Mouse (Mus musculus) G1E (cell line): Measurements from ENCODE around the gene Ddx19b. TPM values are rescaled to one million over a fixed set of nuclear protein-coding genes. Genes with fewer than 3 reads are reported as not detected.

ENCODE experiments used
- ATAC-seq: 2 replicates; pipeline ENCODE4 v1.8.0; 2016; ENCODE audit warnings: mild to moderate bottlenecking; ENCODE audit not compliant: insufficient number of reproducible peaks, poor library complexity, low FRiP score, severe bottlenecking; ENCODE audit errors: extremely low read depth
- DNase-seq: peaks from one replicate; pipeline ENCODE4 v3.0.0; 2012; ENCODE audit warnings: low spot score
- H3K27me3 ChIP-seq: 2 replicates; pipeline ENCODE4 v1.6.1; 2012; ENCODE audit warnings: mild to moderate bottlenecking, low read length, inconsistent platforms; ENCODE audit not compliant: insufficient read depth
- H3K36me3 ChIP-seq: replicated peaks from 2 replicates; pipeline ENCODE3; 2012; ENCODE audit warnings: mild to moderate bottlenecking, inconsistent platforms
- H3K4me1 ChIP-seq: 2 replicates; pipeline ENCODE4 v1.6.1; 2012; ENCODE audit warnings: low read depth, low read length, inconsistent platforms, mixed read lengths; ENCODE audit not compliant: insufficient read depth
- H3K4me3 ChIP-seq: 2 replicates; pipeline ENCODE4 v1.5.1; 2012; ENCODE audit warnings: low read depth, mild to moderate bottlenecking, inconsistent platforms, low read length, moderate library complexity, mixed read lengths
- H3K9me3 ChIP-seq: replicated peaks from 2 replicates; pipeline ENCODE4 v1.6.1; 2012; ENCODE audit warnings: inconsistent platforms
- CTCF ChIP-seq: IDR thresholded peaks from 2 replicates; pipeline ENCODE4 v1.5.1; 2012; ENCODE audit warnings: low read depth, low read length, inconsistent platforms, mixed read lengths
- GATA1 ChIP-seq: IDR thresholded peaks from 2 replicates; pipeline ENCODE4 v1.6.1; 2012; ENCODE audit warnings: borderline replicate concordance, low read length, inconsistent platforms, mixed read lengths
- GATA2 ChIP-seq: IDR thresholded peaks from 2 replicates; pipeline ENCODE4 v1.6.1; 2012; ENCODE audit warnings: low read depth, low read length, inconsistent platforms, borderline replicate concordance
- POLR2AphosphoS5 ChIP-seq: IDR thresholded peaks from 2 replicates; pipeline ENCODE4 v1.6.1; 2012; ENCODE audit warnings: low read depth, low read length, inconsistent platforms; ENCODE audit not compliant: insufficient replicate concordance
- TAL1 ChIP-seq: conservative IDR thresholded peaks from 2 replicates; pipeline ENCODE4 v1.6.1; 2012; ENCODE audit warnings: low read depth, low read length, inconsistent platforms, mixed read lengths
- polyA plus RNA-seq: library from polyadenylated mRNA; stranded (reverse); fragments of >175 nt; gene quantifications from 2 replicates; pipeline ENCODE4 v1.2.3, GENCODE M21; 2012
- total RNA-seq, 2 experiments: library from RNA; stranded (forward) in 1 of 2; stranded (reverse) in 1 of 2; fragments of 200-1000 nt in 1 of 2; fragments of >200 nt in 1 of 2; fragmentation: Nextera tagmentation in 1 of 2; gene quantifications; 2 replicates each; pipeline ENCODE4 v1.2.3; 2014 to 2017

Ddx19b gene
- total and polyA plus RNA-seq, 3 experiments, result 6.3 to 21.9 (median 17.4) TPM

DNA sequence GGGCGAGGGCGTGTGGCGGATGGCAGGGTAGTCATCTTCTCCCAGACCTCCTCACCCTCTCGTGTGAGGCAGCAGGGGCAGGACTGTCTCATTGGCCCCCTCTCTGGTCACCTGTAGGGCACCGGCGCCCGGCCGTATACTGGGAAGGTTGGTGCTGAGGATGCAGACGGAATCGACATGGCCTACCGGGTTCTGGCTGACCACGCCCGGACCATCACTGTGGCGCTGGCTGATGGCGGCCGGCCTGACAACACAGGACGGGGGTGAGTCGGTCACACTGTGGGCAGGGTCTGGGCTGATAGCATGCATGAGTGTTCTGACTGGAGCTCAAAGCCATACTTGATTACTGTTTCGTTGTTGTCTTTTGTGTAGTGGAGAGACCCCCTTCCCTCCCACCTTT, 11.0 kb upstream of the Ddx19b start:
- Histone ChIP-seq H3K4me1 (peaks cover 19% of the 10 kb centered on the region), H3K9me3 (no peaks in the 10 kb centered on the region), H3K36me3 (peaks cover 98% of the 10 kb centered on the region), H3K4me3 (peak overlapping the region; percentile 33), H3K27me3 (no peaks in the 10 kb centered on the region)
- no peak for ATAC-seq
- TF ChIP-seq GATA1, result no peak
- TF ChIP-seq POLR2AphosphoS5, result no peak
- TF ChIP-seq GATA2, result no peak
- TF ChIP-seq TAL1, result no peak
- no peak for TF ChIP-seq CTCF
- no peak for DNase-seq

DNA sequence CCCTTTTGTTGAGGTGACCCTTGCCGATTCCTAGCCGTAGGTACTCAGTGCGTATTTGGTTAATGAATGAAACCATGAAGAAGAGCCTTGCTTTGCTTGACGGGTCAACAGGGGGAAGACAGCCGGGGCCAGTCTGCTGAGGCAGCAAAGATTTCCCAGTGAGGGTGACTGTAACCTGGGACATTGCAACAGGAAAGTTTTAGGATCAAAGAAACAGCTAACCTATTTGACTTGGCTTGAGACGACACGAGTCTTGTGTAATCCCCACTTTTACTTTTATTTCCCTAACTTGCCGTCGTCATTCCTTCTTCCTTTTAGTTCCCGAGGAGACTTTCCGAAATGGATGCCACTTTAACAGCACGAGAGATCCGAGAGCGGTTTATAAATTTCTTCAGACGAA, 5.0 kb upstream of the Ddx19b start:
- Histone ChIP-seq H3K9me3 (no peaks in the 10 kb centered on the region), H3K36me3 (peaks cover 63% of the 10 kb centered on the region), H3K4me1 (peaks cover 42% of the 10 kb centered on the region), H3K4me3 (no peak overlapping the region; the same call in 1 of the 2 replicates), H3K27me3 (no peaks in the 10 kb centered on the region)
- no peak for ATAC-seq
- DNase-seq, result no peak
- TF ChIP-seq CTCF (no peak), TAL1 (no peak), GATA2 (no peak), GATA1 (no peak), POLR2AphosphoS5 (no peak)

DNA sequence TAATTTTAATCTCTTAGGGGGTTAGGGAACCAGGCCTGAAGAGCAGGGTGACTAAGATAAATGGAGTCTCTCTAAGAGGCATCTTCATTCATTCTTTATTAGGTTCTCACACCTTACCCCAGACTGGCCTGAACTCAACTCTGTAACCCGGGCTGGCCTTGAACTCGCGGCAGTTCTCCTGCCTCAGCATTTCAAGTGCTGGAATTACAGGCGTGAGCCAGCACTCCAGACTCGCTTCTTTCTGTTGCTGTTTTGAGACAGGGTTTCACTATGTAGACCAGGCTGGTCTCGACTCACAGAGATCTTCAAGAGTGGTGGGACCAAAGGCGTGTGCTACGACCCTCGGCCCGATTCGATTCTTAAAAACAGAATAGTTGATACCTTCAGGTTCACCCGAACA, 2.7 kb upstream of the Ddx19b start:
- TF ChIP-seq TAL1, result no peak
- TF ChIP-seq GATA1, result no peak
- TF ChIP-seq GATA2, result no peak
- TF ChIP-seq POLR2AphosphoS5, result no peak
- TF ChIP-seq CTCF, result no peak
- Histone ChIP-seq H3K4me1 (peaks cover 55% of the 10 kb centered on the region), H3K36me3 (peaks cover 43% of the 10 kb centered on the region), H3K27me3 (no peaks in the 10 kb centered on the region), H3K4me3 (peak overlapping the region; percentile 79), H3K9me3 (no peaks in the 10 kb centered on the region)
- DNase-seq, result no peak
- no peak for ATAC-seq

DNA sequence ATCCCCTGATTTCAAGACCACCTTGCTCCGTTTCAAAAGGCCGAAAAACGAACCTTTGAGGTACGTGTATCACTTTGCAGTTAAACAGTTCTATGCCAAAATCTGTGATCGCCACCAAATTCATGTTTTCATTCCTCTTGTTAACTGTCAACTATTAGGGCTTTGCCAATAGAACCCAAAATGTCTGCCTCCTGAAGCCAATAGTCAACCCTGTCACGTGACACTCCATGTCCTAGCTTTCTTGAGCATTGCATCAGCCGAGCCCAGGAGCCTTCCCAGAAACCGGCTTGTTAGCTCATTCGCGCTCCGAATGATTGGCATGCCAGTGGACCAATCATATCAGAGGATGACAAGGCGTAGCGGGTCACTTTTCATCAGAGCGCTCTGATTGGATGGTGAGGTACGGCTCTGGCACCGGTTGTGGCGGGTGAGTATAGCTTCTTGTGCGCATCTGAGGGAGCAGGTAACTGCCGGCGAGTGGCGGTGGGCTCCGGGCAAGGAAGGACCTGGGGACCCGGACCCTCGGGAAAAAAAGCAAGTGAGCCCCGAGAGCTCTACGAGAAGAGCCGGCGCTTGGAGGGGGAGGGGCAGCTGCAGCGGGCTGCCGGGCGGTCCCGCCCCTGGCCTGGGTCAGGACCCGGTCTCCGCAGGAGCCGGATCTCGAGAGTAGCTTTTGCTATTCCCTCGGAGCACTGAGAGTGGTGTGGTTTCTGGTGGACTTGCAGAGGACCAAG, 2.1 kb upstream of the Ddx19b start:
- peak overlapping the region; percentile 79 for H3K4me3 ChIP-seq
- H3K27me3 ChIP-seq, result no peaks in the 10 kb centered on the region
- no peaks in the 10 kb centered on the region for H3K9me3 ChIP-seq
- no peak for TF ChIP-seq POLR2AphosphoS5
- no peak for TF ChIP-seq GATA2
- TF ChIP-seq CTCF, result no peak
- TF ChIP-seq TAL1, result no peak
- peaks cover 58% of the 10 kb centered on the region for H3K4me1 ChIP-seq
- ATAC-seq (peak; percentile 97), DNase-seq (peak; percentile 94)
- H3K36me3 ChIP-seq, result peaks cover 36% of the 10 kb centered on the region

DNA sequence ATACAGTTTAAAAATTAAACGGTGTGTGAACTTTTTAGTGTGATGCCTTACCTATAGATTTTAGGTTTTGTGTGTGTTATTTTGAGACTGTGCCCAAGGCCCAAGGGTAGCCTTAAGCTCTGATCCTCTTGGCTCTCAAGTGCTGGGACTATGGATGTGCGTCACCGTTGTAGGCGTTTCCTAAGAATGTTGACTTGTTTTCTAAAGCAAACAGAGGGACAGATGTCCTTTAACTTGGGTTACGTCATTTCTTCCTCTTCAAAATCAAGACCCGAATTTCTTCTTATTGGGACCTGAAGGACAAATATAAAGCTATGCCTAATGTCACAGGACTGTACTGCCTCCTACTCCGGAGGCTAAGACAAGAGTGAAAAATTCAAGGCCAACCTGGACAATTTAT, 1.4 kb upstream of the Ddx19b start, which contains the start of gene Aars:
Aars (plus strand) TSS at position 229 of the 400 bp plus-strand sequence.
- no peak for DNase-seq
- H3K4me3 ChIP-seq, result peak within 1 kb of the TSS; percentile 79
- H3K36me3 ChIP-seq, result peaks cover 30% of the 10 kb centered on the region
- H3K9me3 ChIP-seq, result no peaks in the 10 kb centered on the region
- TF ChIP-seq POLR2AphosphoS5, result no peak
- no peak for TF ChIP-seq CTCF
- TF ChIP-seq GATA1, result no peak
- no peak for TF ChIP-seq TAL1
- no peak for TF ChIP-seq GATA2
- peaks cover 59% of the 10 kb centered on the region for H3K4me1 ChIP-seq
- no peaks in the 10 kb centered on the region for H3K27me3 ChIP-seq
- ATAC-seq, result no peak

DNA sequence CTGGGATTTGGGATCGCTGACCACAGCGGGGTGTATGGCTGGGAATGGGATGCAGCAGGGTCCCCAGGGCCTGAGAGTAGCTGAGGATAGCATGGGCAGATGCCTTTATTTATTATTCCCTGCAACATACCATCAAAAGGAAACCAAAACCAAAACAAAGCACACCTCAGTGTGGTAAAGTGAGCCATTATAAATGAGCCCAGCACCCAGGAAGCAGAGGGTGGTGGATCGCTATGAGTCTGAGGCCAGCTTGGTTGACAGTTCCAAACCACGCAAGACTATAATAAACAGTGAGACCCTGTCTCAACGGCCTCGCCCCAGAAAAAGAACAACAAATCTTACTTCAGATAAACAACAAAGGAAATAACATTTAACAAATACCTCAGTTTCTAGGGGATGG, 1.5 kb downstream of the Ddx19b start:
- ATAC-seq, result no peak
- H3K36me3 ChIP-seq, result peaks cover 11% of the 10 kb centered on the region
- no peaks in the 10 kb centered on the region for H3K27me3 ChIP-seq
- peak overlapping the region; percentile 70 for H3K4me3 ChIP-seq
- no peak for DNase-seq
- no peak for TF ChIP-seq GATA1
- TF ChIP-seq GATA2, result no peak
- TF ChIP-seq POLR2AphosphoS5, result no peak
- TF ChIP-seq CTCF, result no peak
- no peak for TF ChIP-seq TAL1
- H3K4me1 ChIP-seq, result peaks cover 42% of the 10 kb centered on the region
- no peaks in the 10 kb centered on the region for H3K9me3 ChIP-seq
